Mouse (Mus musculus): ENCODE data around the gene Crebl2. TPM values are rescaled to one million over a fixed set of nuclear protein-coding genes. Genes with fewer than 3 reads are reported as not detected.
A peak's percentile ranks its signal among the peaks of the same experiment; 100 is the strongest.

Gene Crebl2
- polyA plus RNA-seq, 1 experiment, result 4.2 TPM

GRCm38 (mm10) chr6:134879556-134879955 is 49.6 kb downstream of the Crebl2 start:
- 72% methylated on average over 5 of the region's 5 CpGs for WGBS

GRCm38 (mm10) chr6:134880046-134880445 is 50.1 kb downstream of the Crebl2 start:
- no peaks in the 10 kb centered on the region for H3K27me3 ChIP-seq (ENCODE audit: control insufficient read depth, insufficient read depth, low read length)
- no peak overlapping the region for H3K4me3 ChIP-seq (ENCODE audit: low read depth, low read length)
- H3K36me3 ChIP-seq (ENCODE audit: control insufficient read depth, insufficient read depth, low read length), result peaks cover 1% of the 10 kb centered on the region; the same call in 1 of the 2 replicates
- WGBS, result 86% methylated on average over 2 of the region's 2 CpGs
- H3K27ac ChIP-seq (ENCODE audit: insufficient read depth, low read depth, low read length), result no peak overlapping the region
- TF ChIP-seq POLR2A (IDR thresholded peaks at IDR 0.05; ENCODE audit: low read depth, low read length), result no peak
- TF ChIP-seq CTCF (IDR thresholded peaks at IDR 0.05; ENCODE audit: extremely low read depth, insufficient read length, insufficient replicate concordance, low read depth, low read length), result no peak
- no peaks in the 10 kb centered on the region for H3K4me1 ChIP-seq (ENCODE audit: control insufficient read depth, insufficient read depth, insufficient read length, low read length)

More at GRCm38 (mm10) chr6:134879556-134879955, 49.6 kb downstream of the Crebl2 start:
- Histone ChIP-seq H3K27me3 (ENCODE audit: control insufficient read depth, insufficient read depth, low read length) (no peaks in the 10 kb centered on the region), H3K4me3 (ENCODE audit: low read depth, low read length) (no peak overlapping the region), H3K36me3 (ENCODE audit: control insufficient read depth, insufficient read depth, low read length) (peaks cover under 1% of the 10 kb centered on the region; the same call in 1 of the 2 replicates), H3K4me1 (ENCODE audit: control insufficient read depth, insufficient read depth, insufficient read length, low read length) (no peaks in the 10 kb centered on the region), H3K27ac (ENCODE audit: insufficient read depth, low read depth, low read length) (no peak overlapping the region)
- no peak for TF ChIP-seq POLR2A (IDR thresholded peaks at IDR 0.05; ENCODE audit: low read depth, low read length)
- TF ChIP-seq CTCF (IDR thresholded peaks at IDR 0.05; ENCODE audit: extremely low read depth, insufficient read length, insufficient replicate concordance, low read depth, low read length), result no peak

- H3K4me1 ChIP-seq (ENCODE audit: control insufficient read depth, insufficient read depth, insufficient read length, low read length), result no peaks in the 10 kb centered on the region
- 79% methylated on average over 4 of the region's 4 CpGs for WGBS
- H3K36me3 ChIP-seq (ENCODE audit: control insufficient read depth, insufficient read depth, low read length), result peaks cover 1% of the 10 kb centered on the region
- H3K27ac ChIP-seq (ENCODE audit: insufficient read depth, low read depth, low read length), result no peak overlapping the region
- TF ChIP-seq CTCF (IDR thresholded peaks at IDR 0.05; ENCODE audit: extremely low read depth, insufficient read length, insufficient replicate concordance, low read depth, low read length), result no peak
- no peak for TF ChIP-seq POLR2A (IDR thresholded peaks at IDR 0.05; ENCODE audit: low read depth, low read length)
- no peaks in the 10 kb centered on the region for H3K27me3 ChIP-seq (ENCODE audit: control insufficient read depth, insufficient read depth, low read length)
- H3K4me3 ChIP-seq (ENCODE audit: low read depth, low read length), result no peak overlapping the region
Observed at GRCm38 (mm10) chr6:134883661-134884060, 53.7 kb downstream of the Crebl2 start.

- Histone ChIP-seq H3K4me3 (ENCODE audit: low read depth, low read length) (no peak overlapping the region), H3K4me1 (ENCODE audit: control insufficient read depth, insufficient read depth, insufficient read length, low read length) (no peaks in the 10 kb centered on the region), H3K27me3 (ENCODE audit: control insufficient read depth, insufficient read depth, low read length) (no peaks in the 10 kb centered on the region), H3K36me3 (ENCODE audit: control insufficient read depth, insufficient read depth, low read length) (peaks cover 1% of the 10 kb centered on the region), H3K27ac (ENCODE audit: insufficient read depth, low read depth, low read length) (no peak overlapping the region)
- TF ChIP-seq POLR2A (IDR thresholded peaks at IDR 0.05; ENCODE audit: low read depth, low read length) (no peak), CTCF (IDR thresholded peaks at IDR 0.05; ENCODE audit: extremely low read depth, insufficient read length, insufficient replicate concordance, low read depth, low read length) (no peak)
- WGBS, result 96% methylated on average over 2 of the region's 2 CpGs
Observed at GRCm38 (mm10) chr6:134885515-134885914, 55.6 kb downstream of the Crebl2 start.

GRCm38 (mm10) chr6:134886475-134886874 is 56.5 kb downstream of the Crebl2 start:
- Histone ChIP-seq H3K4me1 (ENCODE audit: control insufficient read depth, insufficient read depth, insufficient read length, low read length) (no peaks in the 10 kb centered on the region), H3K27ac (ENCODE audit: insufficient read depth, low read depth, low read length) (no peak overlapping the region), H3K4me3 (ENCODE audit: low read depth, low read length) (no peak overlapping the region), H3K36me3 (ENCODE audit: control insufficient read depth, insufficient read depth, low read length) (peaks cover 1% of the 10 kb centered on the region), H3K27me3 (ENCODE audit: control insufficient read depth, insufficient read depth, low read length) (no peaks in the 10 kb centered on the region)
- 90% methylated on average over 8 of the region's 8 CpGs for WGBS
- TF ChIP-seq CTCF (IDR thresholded peaks at IDR 0.05; ENCODE audit: extremely low read depth, insufficient read length, insufficient replicate concordance, low read depth, low read length), result no peak
- TF ChIP-seq POLR2A (IDR thresholded peaks at IDR 0.05; ENCODE audit: low read depth, low read length), result no peak

- H3K36me3 ChIP-seq (ENCODE audit: control insufficient read depth, insufficient read depth, low read length), result peaks cover 1% of the 10 kb centered on the region
- no peak for TF ChIP-seq POLR2A (IDR thresholded peaks at IDR 0.05; ENCODE audit: low read depth, low read length)
- no peak for TF ChIP-seq CTCF (IDR thresholded peaks at IDR 0.05; ENCODE audit: extremely low read depth, insufficient read length, insufficient replicate concordance, low read depth, low read length)
- WGBS, result 75% methylated on average over 5 of the region's 5 CpGs
- no peaks in the 10 kb centered on the region for H3K27me3 ChIP-seq (ENCODE audit: control insufficient read depth, insufficient read depth, low read length)
- no peak overlapping the region for H3K4me3 ChIP-seq (ENCODE audit: low read depth, low read length)
- no peak overlapping the region for H3K27ac ChIP-seq (ENCODE audit: insufficient read depth, low read depth, low read length)
- H3K4me1 ChIP-seq (ENCODE audit: control insufficient read depth, insufficient read depth, insufficient read length, low read length), result no peaks in the 10 kb centered on the region
Observed at GRCm38 (mm10) chr6:134887008-134887407, 57.1 kb downstream of the Crebl2 start.

GRCm38 (mm10) chr6:134887711-134888449 is 57.9 kb downstream of the Crebl2 start:
- TF ChIP-seq CTCF (IDR thresholded peaks at IDR 0.05; ENCODE audit: extremely low read depth, insufficient read length, insufficient replicate concordance, low read depth, low read length), result no peak
- TF ChIP-seq POLR2A (IDR thresholded peaks at IDR 0.05; ENCODE audit: low read depth, low read length), result no peak
- Histone ChIP-seq H3K27me3 (ENCODE audit: control insufficient read depth, insufficient read depth, low read length) (no peaks in the 10 kb centered on the region), H3K36me3 (ENCODE audit: control insufficient read depth, insufficient read depth, low read length) (peaks cover 1% of the 10 kb centered on the region), H3K27ac (ENCODE audit: insufficient read depth, low read depth, low read length) (no peak overlapping the region), H3K4me1 (ENCODE audit: control insufficient read depth, insufficient read depth, insufficient read length, low read length) (no peaks in the 10 kb centered on the region), H3K4me3 (ENCODE audit: low read depth, low read length) (peak overlapping the region; percentile 28; the same call in 1 of the 2 replicates)
- 54% methylated on average over 10 of the region's 10 CpGs for WGBS
